Mouse (Mus musculus) midbrain, embryonic 10.5 days (tissue): Measurements from ENCODE around the gene Abhd14b. TPM values are rescaled to one million over a fixed set of nuclear protein-coding genes. Genes with fewer than 3 reads are reported as not detected.

Source experiments
- DNase-seq: peaks from one replicate; pipeline ENCODE4 v3.0.0-alpha.2; 2017; ENCODE audit warnings: low spot score
- H3K27ac ChIP-seq: fragments of 300-500 bp; sonication (generic); replicated peaks from 2 replicates; pipeline ENCODE4 v1.5.1; 2016; ENCODE audit warnings: mild to moderate bottlenecking
- H3K27me3 ChIP-seq: fragments of 300-500 bp; sonication (generic); 2 replicates; pipeline ENCODE4 v1.6.1; 2016; ENCODE audit warnings: low read depth, mild to moderate bottlenecking; ENCODE audit not compliant: poor library complexity, severe bottlenecking
- H3K36me3 ChIP-seq: fragments of 300-500 bp; sonication (generic); 2 replicates; pipeline ENCODE4 v1.6.1; 2016; ENCODE audit warnings: mild to moderate bottlenecking, moderate library complexity
- H3K4me1 ChIP-seq: fragments of 300-500 bp; sonication (generic); 2 replicates; pipeline ENCODE4 v1.6.1; 2016
- H3K4me3 ChIP-seq: fragments of 300-500 bp; sonication (generic); 2 replicates; pipeline ENCODE4 v1.5.1; 2016; ENCODE audit warnings: mild to moderate bottlenecking, moderate library complexity
- H3K9me3 ChIP-seq: fragments of 300-500 bp; sonication (generic); replicated peaks from 2 replicates; pipeline ENCODE4 v1.6.1; 2016; ENCODE audit warnings: mild to moderate bottlenecking
- WGBS: fragments of 180-500 bp; shearing (Covaris S2); methylation state at CpG from one replicate; pipeline ENCODE4 v1.1.7; 2016; 5-methylcytosine and 5-hydroxymethylcytosine counted together
- polyA plus RNA-seq: library from polyadenylated mRNA; unstranded; fragments of >200 nt; fragmentation: Nextera tagmentation; extraction: Ambion mirVana; gene quantifications from 2 replicates; pipeline ENCODE4 v1.2.1, GENCODE M21; 2016

Gene Abhd14b
- polyA plus RNA-seq, 1 experiment from 2014 or later: 5.2 TPM

- Histone ChIP-seq H3K9me3 (no peaks in the 10 kb centered on the region), H3K27ac (peak overlapping the region; percentile 85), H3K4me1 (peaks cover 56% of the 10 kb centered on the region), H3K27me3 (peaks cover 42% of the 10 kb centered on the region), H3K4me3 (peak overlapping the region; percentile 54), H3K36me3 (peaks cover 63% of the 10 kb centered on the region)
- peak; percentile 74 for DNase-seq
- WGBS: 1% methylated on average over 98 of the region's 99 CpGs
Measured at GRCm38 (mm10) chr9:106464751-106465541, 17.7 kb downstream of the Abhd14b start.

GRCm38 (mm10) chr9:106465571-106466200 lies 18.4 kb downstream of the Abhd14b start, which contains the start of gene Gpr62:
Gene Gpr62 (minus strand): TSS chr9:106465938.
- Histone ChIP-seq H3K9me3 (no peaks in the 10 kb centered on the region), H3K36me3 (peaks cover 55% of the 10 kb centered on the region), H3K27me3 (peaks cover 42% of the 10 kb centered on the region), H3K4me1 (peaks cover 49% of the 10 kb centered on the region), H3K27ac (peak within 1 kb of the TSS; percentile 85), H3K4me3 (peak within 1 kb of the TSS; percentile 54)
- no peak for DNase-seq
- WGBS: 29% methylated on average over 26 of the region's 26 CpGs

DNA sequence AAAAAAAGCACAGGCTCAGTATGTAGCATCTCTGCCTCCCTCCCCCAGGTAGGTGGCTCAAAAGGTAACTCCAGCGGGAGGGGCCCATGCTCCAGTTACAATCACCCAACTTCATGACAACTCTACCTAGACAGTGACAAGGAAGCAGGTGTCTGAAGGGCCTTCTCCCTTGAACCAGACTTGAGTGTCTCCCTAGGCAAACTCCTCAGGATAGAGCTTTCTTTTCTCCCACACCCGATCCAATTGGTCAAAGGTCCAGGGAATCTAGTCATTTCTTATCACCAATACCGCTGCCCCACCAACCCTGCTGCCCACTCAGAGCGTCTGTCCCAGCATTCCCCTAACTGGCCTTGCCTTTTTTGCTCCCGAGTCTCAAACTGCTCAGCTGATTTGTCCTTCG lies 19.5 kb downstream of the Abhd14b start:
- no peak for DNase-seq
- 92% methylated on average over 6 of the region's 6 CpGs for WGBS
- Histone ChIP-seq H3K4me1 (peaks cover 52% of the 10 kb centered on the region), H3K4me3 (no peak overlapping the region), H3K36me3 (peaks cover 45% of the 10 kb centered on the region), H3K27me3 (peaks cover 50% of the 10 kb centered on the region), H3K9me3 (no peaks in the 10 kb centered on the region), H3K27ac (no peak overlapping the region)

DNA sequence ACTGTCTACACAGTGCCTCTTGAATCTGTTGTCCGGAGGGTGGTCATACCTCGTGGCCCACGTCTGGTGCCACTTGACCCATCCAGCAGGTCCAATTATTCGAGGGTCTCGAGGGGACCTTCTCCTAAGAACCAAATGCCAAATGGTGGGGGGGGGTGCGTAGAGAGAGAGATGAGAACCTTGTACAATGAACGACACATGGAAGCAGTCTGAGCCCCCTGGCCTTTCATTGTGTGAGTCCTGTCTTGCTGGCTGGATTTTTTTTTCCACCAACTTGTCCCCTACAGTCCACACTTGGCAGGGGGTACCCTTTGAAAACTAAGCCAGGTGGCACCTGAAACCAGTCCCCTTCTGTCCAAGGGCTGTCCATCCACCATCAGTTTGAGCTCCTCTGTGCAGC lies 20.5 kb downstream of the Abhd14b start:
- peaks cover 42% of the 10 kb centered on the region for H3K27me3 ChIP-seq
- no peak for DNase-seq
- H3K27ac ChIP-seq: no peak overlapping the region
- 90% methylated on average over 7 of the region's 7 CpGs for WGBS
- H3K4me1 ChIP-seq: peaks cover 54% of the 10 kb centered on the region
- peaks cover 35% of the 10 kb centered on the region for H3K36me3 ChIP-seq
- H3K9me3 ChIP-seq: no peaks in the 10 kb centered on the region
- H3K4me3 ChIP-seq: no peak overlapping the region

DNA sequence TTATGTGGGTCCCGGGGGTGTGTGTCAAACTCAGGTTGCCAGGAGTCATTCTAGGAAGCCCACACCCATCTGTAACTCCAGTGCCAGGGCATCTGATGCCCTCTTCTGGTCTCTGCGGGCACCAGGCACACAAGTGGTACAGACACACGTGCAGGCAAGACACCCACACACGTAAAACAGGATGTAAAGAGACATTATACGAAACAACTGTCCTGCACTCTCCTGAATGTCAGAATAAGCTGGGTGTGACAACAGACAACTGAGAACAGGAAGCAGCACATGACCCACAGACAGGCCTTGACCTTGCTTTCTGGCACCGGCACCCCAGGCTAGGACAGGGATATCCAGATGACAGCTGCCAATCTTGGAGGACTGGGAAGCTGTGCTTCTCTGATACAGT lies 22.1 kb downstream of the Abhd14b start:
- Histone ChIP-seq H3K36me3 (peaks cover 19% of the 10 kb centered on the region), H3K9me3 (no peaks in the 10 kb centered on the region), H3K27ac (no peak overlapping the region), H3K4me3 (no peak overlapping the region), H3K4me1 (peaks cover 55% of the 10 kb centered on the region), H3K27me3 (peaks cover 33% of the 10 kb centered on the region)
- DNase-seq: no peak
- WGBS: 78% methylated on average over 6 of the region's 6 CpGs

DNA sequence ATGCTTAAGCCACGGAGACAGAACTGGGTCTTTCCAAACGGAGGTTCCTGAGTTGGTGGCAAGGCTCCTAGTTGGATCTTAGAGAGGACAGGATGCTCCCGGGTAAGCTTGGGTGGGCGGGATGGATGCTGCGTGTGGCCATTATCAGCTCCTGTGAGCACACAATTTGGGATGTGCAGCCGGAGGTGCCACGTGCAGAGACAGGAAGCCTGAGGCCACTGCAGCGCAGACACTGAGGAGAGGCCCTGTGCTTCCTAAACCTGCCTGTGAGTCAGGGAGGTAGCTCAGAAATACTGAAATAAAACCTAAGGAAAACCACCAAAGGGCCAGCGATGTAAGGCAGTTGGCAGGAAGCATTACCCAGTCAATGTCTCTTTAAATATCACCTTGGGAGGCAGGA lies 22.5 kb downstream of the Abhd14b start:
- Histone ChIP-seq H3K9me3 (no peaks in the 10 kb centered on the region), H3K36me3 (peaks cover 14% of the 10 kb centered on the region), H3K4me1 (peaks cover 55% of the 10 kb centered on the region), H3K4me3 (no peak overlapping the region), H3K27ac (no peak overlapping the region), H3K27me3 (peaks cover 28% of the 10 kb centered on the region)
- no peak for DNase-seq
- WGBS: 78% methylated on average over 9 of the region's 9 CpGs

DNA sequence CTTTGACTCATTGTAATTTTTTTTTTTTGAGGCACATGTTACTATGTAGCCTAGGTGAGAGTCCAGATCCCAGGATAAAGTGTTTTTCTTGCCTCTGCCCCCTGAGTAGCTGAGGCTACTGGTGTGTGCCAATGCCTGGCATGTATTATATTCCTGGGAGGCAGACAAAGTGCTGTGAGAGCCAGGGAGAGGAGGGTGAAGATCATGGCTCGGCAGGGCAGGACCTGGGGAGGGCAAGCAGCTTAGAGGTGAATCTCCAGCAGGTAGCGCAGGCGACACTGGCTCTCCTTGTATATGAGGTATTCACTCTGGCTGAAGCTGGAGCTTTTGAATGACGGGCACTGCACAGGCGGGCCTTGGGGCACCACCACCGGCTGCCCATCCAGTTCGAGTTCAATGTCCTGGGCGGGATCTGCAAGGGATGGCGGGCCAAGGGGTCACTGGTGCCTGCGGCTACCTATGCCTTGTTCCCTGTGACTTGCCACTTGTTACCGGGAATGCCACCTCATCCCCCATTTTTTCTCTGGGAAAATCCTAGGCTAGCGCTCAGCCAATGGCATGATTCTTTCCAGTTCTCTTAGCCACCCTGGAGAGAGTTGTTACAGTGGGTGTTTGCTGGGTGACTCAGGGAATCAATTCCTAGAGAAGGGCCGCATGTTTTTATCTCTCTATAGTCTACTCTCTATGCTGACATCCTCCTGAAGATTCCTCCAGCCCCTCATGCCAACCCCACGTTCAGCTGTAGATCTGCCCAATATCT lies 23.9 kb downstream of the Abhd14b start:
- peak overlapping the region; percentile 31 for H3K4me3 ChIP-seq
- peaks cover 57% of the 10 kb centered on the region for H3K4me1 ChIP-seq
- 0 out of 2 replicates have a peak overlapping the region, but pooled peaks have one; percentile 56 for H3K27ac ChIP-seq
- DNase-seq: no peak
- H3K36me3 ChIP-seq: peaks cover 2% of the 10 kb centered on the region
- peaks cover 16% of the 10 kb centered on the region for H3K27me3 ChIP-seq
- 64% methylated on average over 14 of the region's 14 CpGs for WGBS
- no peaks in the 10 kb centered on the region for H3K9me3 ChIP-seq

DNA sequence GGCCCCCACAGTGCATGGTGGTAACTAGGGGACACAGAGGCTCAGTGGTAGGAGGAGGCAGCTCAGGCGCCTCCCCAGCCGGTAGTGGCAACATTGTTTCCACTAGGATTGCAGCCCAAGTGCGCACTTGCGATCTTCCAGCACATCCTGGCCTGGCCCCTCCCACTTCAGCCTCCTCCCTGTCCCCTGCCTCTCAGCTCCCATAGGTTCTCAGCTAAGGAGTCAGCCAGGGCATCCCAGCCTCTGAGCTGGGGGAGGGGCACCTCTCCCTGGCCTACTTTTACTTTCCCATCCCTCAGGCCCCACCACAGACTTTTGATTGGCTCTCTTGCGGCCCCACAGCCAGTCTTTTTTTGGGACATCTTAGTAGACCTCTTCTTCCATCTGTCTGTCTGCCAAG lies 24.6 kb downstream of the Abhd14b start:
- peaks cover 14% of the 10 kb centered on the region for H3K27me3 ChIP-seq
- H3K27ac ChIP-seq: 0 out of 2 replicates have a peak overlapping the region, but pooled peaks have one; percentile 56
- DNase-seq: peak; percentile 48
- peaks cover 63% of the 10 kb centered on the region for H3K4me1 ChIP-seq
- 11% methylated on average over 5 of the region's 5 CpGs for WGBS
- peak overlapping the region; percentile 31 for H3K4me3 ChIP-seq
- no peaks in the 10 kb centered on the region for H3K9me3 ChIP-seq
- H3K36me3 ChIP-seq: no peaks in the 10 kb centered on the region

DNA sequence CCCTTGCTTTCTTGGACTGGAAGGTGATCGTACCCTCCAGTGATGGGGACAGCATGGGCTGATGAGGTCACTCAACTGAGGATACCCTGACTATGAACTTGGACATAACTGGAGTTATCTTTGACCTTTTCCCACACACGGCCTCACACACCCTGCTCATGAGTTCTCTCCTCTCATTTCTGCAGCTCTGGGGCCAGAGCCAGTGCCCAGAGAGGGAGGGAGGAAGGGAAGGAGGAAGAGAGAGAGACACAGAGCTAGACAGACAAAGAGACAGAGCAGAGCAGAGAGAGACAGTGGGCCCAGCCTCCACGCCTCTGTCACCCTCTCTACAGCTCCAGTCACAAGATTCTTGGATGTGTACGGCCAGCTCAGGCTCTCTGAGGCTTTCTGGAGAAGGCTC lies 25.1 kb downstream of the Abhd14b start:
- H3K4me3 ChIP-seq: no peak overlapping the region
- H3K9me3 ChIP-seq: no peaks in the 10 kb centered on the region
- peak overlapping the region; percentile 56; the same call in 1 of the 2 replicates for H3K27ac ChIP-seq
- H3K27me3 ChIP-seq: peaks cover 14% of the 10 kb centered on the region
- no peak for DNase-seq
- 71% methylated on average over 4 of the region's 4 CpGs for whole genome bisulfite sequencing
- no peaks in the 10 kb centered on the region for H3K36me3 ChIP-seq
- H3K4me1 ChIP-seq: peaks cover 67% of the 10 kb centered on the region

GRCm38 (mm10) chr9:106473081-106473752 lies 26.0 kb downstream of the Abhd14b start:
- 93% methylated on average over 16 of the region's 16 CpGs for WGBS
- Histone ChIP-seq H3K9me3 (no peaks in the 10 kb centered on the region), H3K4me1 (peaks cover 76% of the 10 kb centered on the region), H3K27me3 (peaks cover 14% of the 10 kb centered on the region), H3K36me3 (no peaks in the 10 kb centered on the region), H3K4me3 (no peak overlapping the region), H3K27ac (no peak overlapping the region)
- DNase-seq: no peak

DNA sequence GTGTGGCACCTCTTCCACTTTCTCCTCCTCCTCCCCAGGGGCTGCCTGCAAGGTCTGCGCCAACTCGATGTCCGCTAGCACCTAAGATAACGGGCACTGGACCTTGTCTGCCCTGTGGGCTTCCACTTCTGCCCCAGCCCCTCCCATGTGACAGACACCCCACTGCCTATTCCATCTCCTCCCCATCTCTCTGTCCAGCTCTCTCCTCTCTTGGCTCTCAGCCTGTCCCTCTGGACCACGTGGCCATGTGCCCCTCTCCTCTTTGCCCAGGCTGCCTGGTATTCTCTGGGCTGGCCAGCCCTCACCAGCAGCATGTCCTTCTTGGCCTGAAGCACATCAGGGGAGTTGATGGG lies 26.5 kb downstream of the Abhd14b start:
- Histone ChIP-seq H3K27me3 (peaks cover 14% of the 10 kb centered on the region), H3K9me3 (no peaks in the 10 kb centered on the region), H3K4me1 (peaks cover 79% of the 10 kb centered on the region), H3K4me3 (no peak overlapping the region), H3K36me3 (no peaks in the 10 kb centered on the region), H3K27ac (peak overlapping the region; percentile 84)
- 76% methylated on average over 5 of the region's 5 CpGs for WGBS
- no peak for DNase-seq

- peak overlapping the region; percentile 26 for H3K4me3 ChIP-seq
- peaks cover 6% of the 10 kb centered on the region for H3K36me3 ChIP-seq
- peak; percentile 85 for DNase-seq
- peak overlapping the region; percentile 84 for H3K27ac ChIP-seq
- no peaks in the 10 kb centered on the region for H3K9me3 ChIP-seq
- WGBS: 6% methylated on average over 6 of the region's 6 CpGs
- H3K4me1 ChIP-seq: peaks cover 78% of the 10 kb centered on the region
- peaks cover 14% of the 10 kb centered on the region for H3K27me3 ChIP-seq
Measured at GRCm38 (mm10) chr9:106474456-106474855, 27.2 kb downstream of the Abhd14b start.
